Mouse (Mus musculus) right cerebral cortex, postnatal 10 days (tissue): Measurements from ENCODE around the gene Gm45015.
"Not testable (repeated sequence)": the region's sequence is repeated elsewhere in the genome, so short reads cannot be mapped to it uniquely, and the experiment has no call there.

Experiments used
- DNase-seq, 2 experiments: peaks; one replicate each; pipeline ENCODE4 v3.0.0; 2021; ENCODE audit warnings: low spot score in 2 of 2

Gm45015 gene

GRCm38 (mm10) chrX:73336740-73337139 is at the start of gene Gm45015:
Gm45015 (minus strand) TSS chrX:73336840.
- no peak for DNase-seq

GRCm38 (mm10) chrX:73384924-73385323 is 48.3 kb upstream of the Gm45015 start:
- DNase-seq: no peak

- DNase-seq: peak in 1 of 2 experiments; percentile 31
Observed at GRCm38 (mm10) chrX:73384419-73384818, 47.8 kb upstream of the Gm45015 start.

GRCm38 (mm10) chrX:73363291-73363690 is 26.7 kb upstream of the Gm45015 start:
- DNase-seq: no peak

GRCm38 (mm10) chrX:73356719-73357118 is 20.1 kb upstream of the Gm45015 start:
- DNase-seq: no peak

- DNase-seq: no peak
Observed at GRCm38 (mm10) chrX:73356163-73356562, 19.5 kb upstream of the Gm45015 start.

GRCm38 (mm10) chrX:73344346-73344745 is 7.7 kb upstream of the Gm45015 start:
- no peak for DNase-seq

- DNase-seq: no peak
Observed at GRCm38 (mm10) chrX:73343802-73344201, 7.2 kb upstream of the Gm45015 start.

- DNase-seq: peak; percentile 29 to 38
Observed at GRCm38 (mm10) chrX:73342941-73343735, 6.5 kb upstream of the Gm45015 start.

GRCm38 (mm10) chrX:73342483-73342895 is 5.8 kb upstream of the Gm45015 start, which contains the start of gene Zfp275:
Zfp275 (plus strand) TSS chrX:73342621.
- DNase-seq: peak; percentile 82 to 83

- DNase-seq: no peak
Observed at GRCm38 (mm10) chrX:73342068-73342467, 5.4 kb upstream of the Gm45015 start.

- DNase-seq: no peak
Observed at GRCm38 (mm10) chrX:73341473-73341872, 4.8 kb upstream of the Gm45015 start.

GRCm38 (mm10) chrX:73333548-73333947 is 3.1 kb downstream of the Gm45015 start:
- no peak for DNase-seq

- no peak for DNase-seq
Observed at GRCm38 (mm10) chrX:73327215-73327614, 9.4 kb downstream of the Gm45015 start.

GRCm38 (mm10) chrX:73321029-73321428 is 15.6 kb downstream of the Gm45015 start:
- no peak for DNase-seq

- peak; percentile 30 to 41 for DNase-seq
Observed at GRCm38 (mm10) chrX:73312522-73312921, 24.1 kb downstream of the Gm45015 start.

GRCm38 (mm10) chrX:73295745-73296144 is 40.9 kb downstream of the Gm45015 start:
- DNase-seq: not testable (repeated sequence)

- not testable (repeated sequence) for DNase-seq
Observed at GRCm38 (mm10) chrX:73292876-73293275, 43.8 kb downstream of the Gm45015 start, which contains the start of the genes Xlr5a and Xlr5c. Xlr5a (minus strand) TSS chrX:73292976. Xlr5c (minus strand) TSS chrX:73292976.
